Mouse (Mus musculus) C2C12 (cell line): ENCODE results near the gene Wdfy3. TPM values are rescaled to one million over a fixed set of nuclear protein-coding genes. Genes with fewer than 3 reads are reported as not detected.

Source experiments
- H3K27me3 ChIP-seq: one replicate; pipeline ENCODE4 v1.6.1; 2011; ENCODE audit not compliant: control insufficient read depth, insufficient read depth, insufficient read length
- H3K36me3 ChIP-seq: one replicate; pipeline ENCODE4 v1.6.1; 2011; ENCODE audit not compliant: control insufficient read depth, insufficient read depth
- H3K4me3 ChIP-seq: one replicate; pipeline ENCODE4 v1.5.1; 2011; ENCODE audit warnings: mild to moderate bottlenecking, control low read depth; ENCODE audit not compliant: poor library complexity, insufficient read depth, severe bottlenecking
- H3K79me2 ChIP-seq: one replicate; pipeline ENCODE4 v1.6.1; 2011; ENCODE audit not compliant: control insufficient read depth, insufficient read depth
- H3K79me3 ChIP-seq: one replicate; pipeline ENCODE4 v1.6.1; 2011; ENCODE audit warnings: low read depth, control low read depth
- H3ac ChIP-seq: one replicate; pipeline ENCODE3; 2011; ENCODE audit warnings: low read depth; ENCODE audit not compliant: control insufficient read depth, insufficient read length
- CEBPB ChIP-seq: IDR thresholded peaks from one replicate; pipeline ENCODE4 v1.6.1; 2011; ENCODE audit warnings: low read depth, mild to moderate bottlenecking, control low read depth, moderate library complexity
- CTCF ChIP-seq: IDR thresholded peaks from one replicate; pipeline ENCODE4 v1.5.1; 2011; ENCODE audit not compliant: control insufficient read depth, insufficient read depth, insufficient read length
- FOSL1 ChIP-seq: IDR thresholded peaks from one replicate; pipeline ENCODE4 v1.8.0; 2011; ENCODE audit warnings: mild to moderate bottlenecking, low read length; ENCODE audit not compliant: poor library complexity, insufficient read depth, severe bottlenecking
- MAX ChIP-seq: IDR thresholded peaks from one replicate; pipeline ENCODE4 v1.6.1; 2011; ENCODE audit warnings: mild to moderate bottlenecking, control low read depth
- MYOD1 ChIP-seq: IDR thresholded peaks from one replicate; pipeline ENCODE4 v1.6.1; 2011; ENCODE audit warnings: low read depth; ENCODE audit not compliant: control insufficient read depth, insufficient read length
- MYOG ChIP-seq: IDR thresholded peaks from one replicate; pipeline ENCODE4 v1.6.1; 2011; ENCODE audit not compliant: control insufficient read depth, insufficient read length; ENCODE audit errors: extremely low read depth
- USF1 ChIP-seq: IDR thresholded peaks from one replicate; pipeline ENCODE4 v1.6.1; 2011; ENCODE audit warnings: low read depth, mild to moderate bottlenecking, control low read depth, moderate library complexity
- polyA plus RNA-seq: library from polyadenylated mRNA; unstranded; fragments of >200 nt; fragmentation: generic; extraction: Trizol; gene quantifications from one replicate; pipeline ENCODE4 v1.2.1, GENCODE M21; 2012; ENCODE audit warnings: missing spikeins

Wdfy3 gene
- polyA plus RNA-seq, 1 experiment = 10.7 TPM

- Histone ChIP-seq H3K36me3 (no peaks in the 10 kb centered on the region), H3K27me3 (peaks cover 15% of the 10 kb centered on the region), H3K79me3 (no peaks in the 10 kb centered on the region), H3ac (no peak overlapping the region), H3K79me2 (no peaks in the 10 kb centered on the region), H3K4me3 (no peak overlapping the region)
- no peak for TF ChIP-seq MAX
- no peak for TF ChIP-seq MYOD1
- no peak for TF ChIP-seq MYOG
- TF ChIP-seq USF1 = no peak
- TF ChIP-seq FOSL1 = no peak
- no peak for TF ChIP-seq CEBPB
- TF ChIP-seq CTCF = no peak
These were observed 30.8 kb upstream of the Wdfy3 start for GRCm38 (mm10) chr5:102100246-102101241.

- Histone ChIP-seq H3K36me3 (no peaks in the 10 kb centered on the region), H3K79me2 (no peaks in the 10 kb centered on the region), H3K4me3 (no peak overlapping the region), H3K27me3 (peaks cover 4% of the 10 kb centered on the region), H3K79me3 (no peaks in the 10 kb centered on the region), H3ac (no peak overlapping the region)
- TF ChIP-seq CEBPB (no peak), FOSL1 (no peak), USF1 (no peak), MYOD1 (no peak), MAX (no peak), CTCF (no peak), MYOG (no peak)
These were observed 25.9 kb upstream of the Wdfy3 start for GRCm38 (mm10) chr5:102095576-102095975.

GRCm38 (mm10) chr5:102090686-102091085 lies 21.0 kb upstream of the Wdfy3 start:
- Histone ChIP-seq H3K79me3 (no peaks in the 10 kb centered on the region), H3K27me3 (no peaks in the 10 kb centered on the region), H3K79me2 (no peaks in the 10 kb centered on the region), H3K36me3 (no peaks in the 10 kb centered on the region), H3ac (no peak overlapping the region), H3K4me3 (no peak overlapping the region)
- TF ChIP-seq USF1 (no peak), MYOD1 (no peak), MAX (no peak), FOSL1 (no peak), CEBPB (no peak), CTCF (no peak), MYOG (no peak)

- no peaks in the 10 kb centered on the region for H3K79me3 ChIP-seq
- H3K79me2 ChIP-seq = no peaks in the 10 kb centered on the region
- peaks cover 5% of the 10 kb centered on the region for H3K27me3 ChIP-seq
- TF ChIP-seq FOSL1 = no peak
- TF ChIP-seq MYOD1 = no peak
- TF ChIP-seq CEBPB = no peak
- no peak for TF ChIP-seq CTCF
- TF ChIP-seq MAX = no peak
- TF ChIP-seq USF1 = no peak
- TF ChIP-seq MYOG = no peak
- H3K4me3 ChIP-seq = no peak overlapping the region
- H3K36me3 ChIP-seq = no peaks in the 10 kb centered on the region
- no peak overlapping the region for H3ac ChIP-seq
These were observed 15.3 kb upstream of the Wdfy3 start for GRCm38 (mm10) chr5:102084737-102085705.

GRCm38 (mm10) chr5:102074086-102074485 lies 4.4 kb upstream of the Wdfy3 start:
- no peak for TF ChIP-seq FOSL1
- TF ChIP-seq MYOD1 = no peak
- no peak for TF ChIP-seq CTCF
- TF ChIP-seq CEBPB = no peak
- no peak for TF ChIP-seq MYOG
- TF ChIP-seq USF1 = no peak
- TF ChIP-seq MAX = no peak

More at GRCm38 (mm10) chr5:102074086-102074485, 4.4 kb upstream of the Wdfy3 start:
- H3K27me3 ChIP-seq = peaks cover 12% of the 10 kb centered on the region
- peaks cover under 1% of the 10 kb centered on the region for H3K79me3 ChIP-seq
- no peak overlapping the region for H3ac ChIP-seq
- no peak overlapping the region for H3K4me3 ChIP-seq
- H3K36me3 ChIP-seq = no peaks in the 10 kb centered on the region
- peaks cover 4% of the 10 kb centered on the region for H3K79me2 ChIP-seq
